In the genomic region with DNA sequence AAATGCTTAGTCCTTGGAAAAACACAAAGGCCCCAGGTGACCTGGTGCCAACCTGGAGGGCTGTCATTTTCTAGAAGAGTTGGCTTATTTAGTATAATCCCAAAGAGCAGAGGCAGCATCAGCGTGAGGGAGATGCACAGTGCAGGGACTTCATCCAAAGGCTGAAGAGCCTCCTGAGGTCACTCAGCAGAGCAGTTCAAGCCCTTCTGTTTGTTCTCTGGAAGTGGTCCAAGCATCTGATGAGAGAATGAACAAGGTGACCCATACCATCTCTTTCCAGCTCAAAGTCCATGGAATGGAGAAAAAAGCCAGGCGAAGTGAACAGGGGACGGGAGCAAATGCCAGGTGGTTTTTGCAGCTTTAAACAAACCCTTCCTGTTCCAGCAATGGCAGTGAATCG, we compare ENCODE assay signal across 27 mouse cellular contexts.
DNase-seq lines count a peak whose midpoint lies in the region; ATAC-seq and TF ChIP-seq lines count a peak whose summit lies in the region.
"Had no signal": no experiment of that assay in that cellular context is flagged by ENCODE, and none has a peak within 500 bp of the region (broad histone marks: within the 10 kb centered on the region; RNA-seq: fewer than 3 reads in every experiment).

No protein-coding gene starts in this region.

- peak; percentile 50 for DNase-seq in hindbrain, postnatal 0 days (ENCODE audit: low spot score)
- DNase-seq in midbrain, postnatal 0 days (ENCODE audit: low spot score), result peak; percentile 33
- no peak for DNase-seq in midbrain, embryonic 14.5 days
- peak; percentile 21 for DNase-seq in cerebellum, adult 9-11 months
- no peak for DNase-seq in testis, postnatal 10 days (ENCODE audit: low spot score)
- DNase-seq in adrenal gland, adult 18-20 months (ENCODE audit: low spot score in 2 of 2), result no peak
- DNase-seq: adrenal gland, adult 8-10 months; gastrocnemius, postnatal 14 days; heart, adult 18-20 months; heart, postnatal 36 days; kidney, postnatal 25 days; liver, embryonic 13.5 days; lung, adult 2 months; right cerebral cortex, postnatal 25 days; spleen, adult 18-20 months; thymus, postnatal 25 days had no signal

- H3K4me2 ChIP-seq in hindbrain, postnatal 0 days (ENCODE audit: low read depth, low read length), result no peak overlapping the region
- no peak overlapping the region for H3K4me2 ChIP-seq in hindbrain, embryonic 12.5 days (replicated peaks)
- H3K4me2 ChIP-seq in midbrain, postnatal 0 days (ENCODE audit: low read depth, low read length, poor library complexity, severe bottlenecking), result no peak overlapping the region
- no peak overlapping the region for H3K4me2 ChIP-seq in midbrain, embryonic 14.5 days (ENCODE audit: low read length)
- H3K4me2 ChIP-seq: heart, embryonic 13.5 days; hindbrain, embryonic 15.5 days; limb, embryonic 12.5 days; liver, embryonic 13.5 days; midbrain, embryonic 13.5 days; neural tube, embryonic 12.5 days had no signal

- TF ChIP-seq CTCF in hindbrain, postnatal 0 days (IDR thresholded peaks at IDR 0.05; ENCODE audit: low read depth), result no peak
- no peak for TF ChIP-seq CTCF in midbrain, postnatal 0 days (IDR thresholded peaks at IDR 0.05)

- 67% methylated on average over 4 of the region's 4 CpGs for WGBS in hindbrain, postnatal 0 days
- 85% methylated on average over 4 of the region's 4 CpGs for WGBS in hindbrain, embryonic 12.5 days
- WGBS in midbrain, postnatal 0 days, result 88% methylated on average over 4 of the region's 4 CpGs
- WGBS in midbrain, embryonic 14.5 days, result 87% methylated on average over 4 of the region's 4 CpGs

- no peak overlapping the region for H3K9ac ChIP-seq in hindbrain, postnatal 0 days (replicated peaks; ENCODE audit: low read length)
- no peak overlapping the region for H3K9ac ChIP-seq in hindbrain, embryonic 12.5 days
- H3K9ac ChIP-seq in midbrain, postnatal 0 days (replicated peaks; ENCODE audit: low read length, poor library complexity, severe bottlenecking), result no peak overlapping the region
- no peak overlapping the region for H3K9ac ChIP-seq in midbrain, embryonic 14.5 days (replicated peaks; ENCODE audit: low read length)
- H3K9ac ChIP-seq: heart, embryonic 13.5 days; hindbrain, embryonic 15.5 days; limb, embryonic 12.5 days; liver, embryonic 13.5 days; midbrain, embryonic 13.5 days; neural tube, embryonic 12.5 days had no signal

- no peaks in the 10 kb centered on the region for H3K9me3 ChIP-seq in hindbrain, postnatal 0 days (ENCODE audit: low read length)
- H3K9me3 ChIP-seq in hindbrain, embryonic 12.5 days (replicated peaks), result no peaks in the 10 kb centered on the region
- no peaks in the 10 kb centered on the region for H3K9me3 ChIP-seq in midbrain, postnatal 0 days (ENCODE audit: low read length)
- H3K9me3 ChIP-seq in midbrain, embryonic 14.5 days (ENCODE audit: control insufficient read depth, low read length), result no peaks in the 10 kb centered on the region
- H3K9me3 ChIP-seq: forebrain, embryonic 10.5 days; heart, embryonic 13.5 days; hindbrain, embryonic 15.5 days; limb, embryonic 12.5 days; liver, embryonic 13.5 days; megakaryocyte, embryonic 14.5 days; midbrain, embryonic 13.5 days; neural tube, embryonic 12.5 days had no signal

- no peak overlapping the region for H3K27ac ChIP-seq in hindbrain, postnatal 0 days
- H3K27ac ChIP-seq in hindbrain, embryonic 12.5 days, result no peak overlapping the region
- no peak overlapping the region for H3K27ac ChIP-seq in midbrain, postnatal 0 days (ENCODE audit: low read depth, low read length)
- H3K27ac ChIP-seq in midbrain, embryonic 14.5 days (replicated peaks; ENCODE audit: low read depth, low read length), result no peak overlapping the region
- H3K27ac ChIP-seq: forebrain, embryonic 10.5 days; hindbrain, embryonic 15.5 days; limb, embryonic 12.5 days; liver, embryonic 13.5 days; midbrain, embryonic 13.5 days; neural tube, embryonic 12.5 days had no signal

- H3K4me3 ChIP-seq in hindbrain, postnatal 0 days (ENCODE audit: low read length), result no peak overlapping the region
- H3K4me3 ChIP-seq in hindbrain, embryonic 12.5 days, result no peak overlapping the region
- no peak overlapping the region for H3K4me3 ChIP-seq in midbrain, postnatal 0 days (ENCODE audit: low read depth, low read length)
- H3K4me3 ChIP-seq in midbrain, embryonic 14.5 days (replicated peaks; ENCODE audit: low read depth, low read length), result no peak overlapping the region
- H3K4me3 ChIP-seq: forebrain, embryonic 10.5 days; heart, embryonic 13.5 days; hindbrain, embryonic 15.5 days; layer of hippocampus, adult 2 months; limb, embryonic 12.5 days; liver, embryonic 13.5 days; midbrain, embryonic 13.5 days; neural tube, embryonic 12.5 days had no signal

- no peak for ATAC-seq in hindbrain, postnatal 0 days
- no peak for ATAC-seq in hindbrain, embryonic 12.5 days (ENCODE audit: low FRiP score)
- no peak for ATAC-seq in midbrain, postnatal 0 days (ENCODE audit: low FRiP score)
- no peak for ATAC-seq in midbrain, embryonic 14.5 days (ENCODE audit: low FRiP score, low TSS enrichment)
- ATAC-seq: forebrain, embryonic 16.5 days; intestine, postnatal 0 days; midbrain, embryonic 13.5 days had no signal

- no peaks in the 10 kb centered on the region for H3K27me3 ChIP-seq in hindbrain, postnatal 0 days (ENCODE audit: insufficient read depth, low read length)
- no peaks in the 10 kb centered on the region for H3K27me3 ChIP-seq in hindbrain, embryonic 12.5 days
- H3K27me3 ChIP-seq in midbrain, postnatal 0 days (ENCODE audit: insufficient read depth, low read length), result no peaks in the 10 kb centered on the region
- no peaks in the 10 kb centered on the region for H3K27me3 ChIP-seq in midbrain, embryonic 14.5 days (ENCODE audit: control insufficient read depth, insufficient read depth, low read length)
- H3K27me3 ChIP-seq: heart, embryonic 13.5 days; hindbrain, embryonic 15.5 days; limb, embryonic 12.5 days; liver, embryonic 13.5 days; megakaryocyte, embryonic 14.5 days; midbrain, embryonic 13.5 days; neural tube, embryonic 12.5 days had no signal

- no peaks in the 10 kb centered on the region for H3K36me3 ChIP-seq in hindbrain, postnatal 0 days (ENCODE audit: insufficient read depth, low read length)
- no peaks in the 10 kb centered on the region for H3K36me3 ChIP-seq in hindbrain, embryonic 12.5 days
- no peaks in the 10 kb centered on the region for H3K36me3 ChIP-seq in midbrain, postnatal 0 days (ENCODE audit: insufficient read depth, low read length)
- no peaks in the 10 kb centered on the region for H3K36me3 ChIP-seq in midbrain, embryonic 14.5 days (ENCODE audit: control insufficient read depth, insufficient read depth, low read length)
- H3K36me3 ChIP-seq: forebrain, embryonic 10.5 days; heart, embryonic 13.5 days; hindbrain, embryonic 15.5 days; limb, embryonic 12.5 days; liver, embryonic 13.5 days; midbrain, embryonic 13.5 days; neural tube, embryonic 12.5 days had no signal

- H3K4me1 ChIP-seq in hindbrain, postnatal 0 days (ENCODE audit: insufficient read depth, low read length), result no peaks in the 10 kb centered on the region
- peaks cover 3% of the 10 kb centered on the region; the same call in 1 of the 2 replicates for H3K4me1 ChIP-seq in hindbrain, embryonic 12.5 days
- no peaks in the 10 kb centered on the region for H3K4me1 ChIP-seq in midbrain, postnatal 0 days (ENCODE audit: insufficient read depth, low read length)
- peaks cover 7% of the 10 kb centered on the region; the same call in 1 of the 2 replicates for H3K4me1 ChIP-seq in midbrain, embryonic 14.5 days (ENCODE audit: control insufficient read depth, insufficient read depth, low read length)
- H3K4me1 ChIP-seq: hindbrain, embryonic 15.5 days; limb, embryonic 12.5 days; liver, embryonic 13.5 days; neural tube, embryonic 12.5 days had no signal

Comparison
In these comparisons a context has a peak if more than half of its experiments do, and no peak if none do; other contexts are left out.
1. DNase-seq: peak in hindbrain, postnatal 0 days (single experiment), midbrain, postnatal 0 days (single experiment) and cerebellum, adult 9-11 months (single experiment); none in midbrain, embryonic 14.5 days (single experiment), testis, postnatal 10 days (single experiment) and adrenal gland, adult 18-20 months (0 of 2).